Mouse (Mus musculus): ENCODE results near the gene Ccdc12.

The Ccdc12 gene

GRCm38 (mm10) chr9:110703951-110704350, 47.6 kb downstream of the Ccdc12 start:
- DNase-seq (ENCODE audit: low spot score) = no peak

DNA sequence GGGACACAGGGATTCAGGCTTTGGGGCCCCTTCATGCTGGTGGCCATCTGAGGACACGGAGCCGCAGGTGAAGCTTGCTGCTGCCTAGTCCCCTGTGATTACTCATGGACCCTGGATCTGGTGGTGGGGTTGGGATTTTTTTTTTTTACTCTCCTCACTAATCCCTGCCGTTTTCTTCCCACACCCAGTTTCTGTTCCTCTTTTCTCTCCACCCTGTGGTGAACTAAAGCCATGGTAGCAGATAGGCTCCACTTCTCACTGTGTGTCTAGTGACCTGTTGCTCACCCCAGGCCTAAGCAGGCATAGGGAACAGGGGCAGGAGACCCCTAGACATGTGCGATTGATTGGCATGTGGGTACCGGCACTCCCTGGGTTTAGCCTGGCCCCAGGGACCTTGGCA, 50.5 kb downstream of the Ccdc12 start:
- DNase-seq (ENCODE audit: low spot score) = no peak

- DNase-seq (ENCODE audit: low spot score) = peak; percentile 54
These were observed 53.4 kb downstream of the Ccdc12 start for GRCm38 (mm10) chr9:110709640-110710258.

DNA sequence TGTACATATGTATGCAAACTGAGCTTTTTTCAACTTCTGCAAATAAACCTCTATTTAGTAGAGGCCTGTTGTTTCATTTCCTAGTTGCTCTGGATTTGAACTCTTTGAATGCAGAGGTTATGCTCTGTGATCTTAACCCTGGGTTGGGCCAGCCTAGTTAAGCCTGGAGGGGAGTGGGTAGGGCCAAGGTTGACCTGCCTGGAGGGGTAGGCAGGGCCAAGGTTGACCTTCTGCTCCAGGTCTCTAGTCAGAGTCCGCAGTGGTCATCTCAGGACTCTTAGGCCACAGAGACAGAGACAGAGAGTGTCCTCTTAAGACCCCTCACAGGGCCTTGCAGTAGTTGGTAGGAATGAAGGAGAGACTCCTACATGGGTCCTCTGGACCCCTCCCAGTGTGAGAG, 55.2 kb downstream of the Ccdc12 start:
- no peak for DNase-seq (ENCODE audit: low spot score)

- DNase-seq (ENCODE audit: low spot score) = no peak
These were observed 55.7 kb downstream of the Ccdc12 start for GRCm38 (mm10) chr9:110711996-110712395.

GRCm38 (mm10) chr9:110712545-110712944, 56.2 kb downstream of the Ccdc12 start:
- no peak for DNase-seq (ENCODE audit: low spot score)

- no peak for DNase-seq (ENCODE audit: low spot score)
These were observed 57.1 kb downstream of the Ccdc12 start for GRCm38 (mm10) chr9:110713389-110713788.

- no peak for DNase-seq (ENCODE audit: low spot score)
These were observed 59.1 kb downstream of the Ccdc12 start for GRCm38 (mm10) chr9:110715426-110715825.

GRCm38 (mm10) chr9:110716775-110717174, 60.5 kb downstream of the Ccdc12 start:
- no peak for DNase-seq (ENCODE audit: low spot score)

GRCm38 (mm10) chr9:110718071-110718470, 61.8 kb downstream of the Ccdc12 start:
- DNase-seq (ENCODE audit: low spot score) = no peak

DNA sequence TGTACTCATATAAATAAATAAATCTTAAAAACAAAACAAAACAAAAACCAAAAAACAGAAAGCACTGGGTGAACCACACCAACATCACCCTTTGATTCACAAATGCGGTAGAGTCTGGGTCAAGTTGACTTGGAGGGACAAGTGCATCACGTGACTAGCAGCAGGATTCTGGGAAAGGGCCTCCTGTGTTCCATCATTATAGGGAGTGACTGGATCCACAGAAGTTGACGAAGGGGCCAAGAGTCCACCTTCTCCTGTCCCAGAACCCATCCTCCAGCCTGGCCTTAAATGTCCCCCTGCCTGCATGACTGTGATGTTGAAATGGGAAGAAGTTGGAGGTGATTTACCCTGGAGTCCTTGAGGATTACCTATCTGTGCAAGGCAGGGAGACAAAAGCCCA, 62.5 kb downstream of the Ccdc12 start:
- no peak for DNase-seq (ENCODE audit: low spot score)

- DNase-seq (ENCODE audit: low spot score) = no peak
These were observed 63.7 kb downstream of the Ccdc12 start for GRCm38 (mm10) chr9:110719977-110720376.

DNA sequence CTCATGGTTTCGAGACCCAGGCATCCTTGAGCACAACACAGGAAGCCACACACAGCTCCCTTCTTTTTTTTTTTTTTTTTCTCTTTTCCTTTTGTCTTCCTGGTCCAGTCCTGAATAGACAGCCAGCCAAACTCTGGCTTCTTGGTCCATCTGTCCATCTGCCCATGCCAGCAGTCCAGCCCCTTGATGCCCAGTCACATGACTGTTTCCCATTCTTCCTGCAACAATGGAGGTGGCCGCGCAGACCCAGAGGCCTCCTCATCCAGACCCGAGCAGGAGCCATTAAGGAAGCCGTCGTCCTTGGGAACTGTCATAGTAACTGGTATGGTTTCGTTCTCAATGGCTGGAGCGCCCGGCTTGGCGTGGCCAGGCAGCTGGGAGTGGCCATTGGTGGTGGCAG, 65.8 kb downstream of the Ccdc12 start:
- DNase-seq (ENCODE audit: low spot score) = no peak

GRCm38 (mm10) chr9:110725721-110726135, 69.4 kb downstream of the Ccdc12 start:
- DNase-seq (ENCODE audit: low spot score) = peak; percentile 66

- DNase-seq (ENCODE audit: low spot score) = no peak
These were observed 70.6 kb downstream of the Ccdc12 start for GRCm38 (mm10) chr9:110726867-110727266.

GRCm38 (mm10) chr9:110729841-110730240, 73.5 kb downstream of the Ccdc12 start:
- no peak for DNase-seq (ENCODE audit: low spot score)

DNA sequence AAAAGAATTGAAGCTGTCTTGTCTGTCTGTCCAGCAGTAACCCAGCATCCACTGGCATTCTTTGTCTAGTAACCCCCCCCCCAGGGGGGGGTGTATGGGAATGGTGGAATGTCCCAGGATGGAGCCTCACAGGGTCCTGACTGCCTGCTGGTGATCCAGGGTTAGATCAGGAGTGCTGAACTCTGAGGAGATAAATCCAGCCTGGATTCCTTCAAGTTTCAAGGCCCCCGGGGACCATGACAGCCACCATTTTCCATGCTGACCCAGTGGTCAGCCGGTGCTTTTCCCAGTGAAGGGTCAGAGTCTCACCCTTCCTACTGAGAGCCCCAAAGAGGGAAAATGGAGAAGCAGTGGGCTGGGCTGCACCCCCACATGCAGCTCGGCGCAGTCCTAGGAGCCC, 75.6 kb downstream of the Ccdc12 start:
- no peak for DNase-seq (ENCODE audit: low spot score)

DNA sequence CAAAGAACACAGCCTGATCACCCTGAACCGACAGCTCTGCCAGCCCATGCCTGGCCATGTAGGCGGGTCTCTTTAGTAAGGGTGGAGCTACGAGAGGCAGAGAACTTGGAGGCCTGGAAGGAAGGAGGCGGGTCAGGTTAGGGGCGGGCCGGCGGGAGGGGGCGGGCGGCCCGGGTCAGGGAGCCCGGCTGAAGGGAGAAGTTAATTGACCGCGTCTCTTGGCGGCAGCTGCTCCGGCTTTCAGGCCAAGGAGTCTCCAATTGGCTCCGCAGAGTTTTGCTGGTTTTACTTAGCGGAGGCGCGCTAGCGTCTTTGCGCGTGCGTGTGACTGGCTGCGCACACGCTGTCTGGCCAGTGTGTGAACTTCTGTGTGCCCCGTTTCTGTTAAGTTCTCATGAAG, 76.3 kb downstream of the Ccdc12 start:
- DNase-seq (ENCODE audit: low spot score) = peak; percentile 81

DNA sequence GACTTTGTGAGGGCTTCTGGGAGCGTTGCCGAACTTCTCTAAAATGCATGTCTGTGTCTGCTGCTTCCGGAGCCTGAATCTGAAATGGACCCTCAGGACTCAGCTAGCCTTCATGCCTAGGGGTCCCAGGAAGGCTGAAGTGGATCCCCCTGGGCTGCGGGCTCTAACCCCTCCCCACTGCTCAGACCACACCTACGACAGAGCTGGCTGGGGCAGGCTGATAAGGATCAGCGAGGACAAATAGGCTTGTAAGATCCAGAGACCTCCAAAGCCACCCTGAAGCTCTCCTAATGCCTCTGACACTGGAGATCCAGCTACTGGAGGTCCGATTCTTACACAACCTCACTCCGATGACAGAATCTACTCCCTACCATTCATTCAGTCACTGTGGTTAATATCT, 76.8 kb downstream of the Ccdc12 start:
- no peak for DNase-seq (ENCODE audit: low spot score)

DNA sequence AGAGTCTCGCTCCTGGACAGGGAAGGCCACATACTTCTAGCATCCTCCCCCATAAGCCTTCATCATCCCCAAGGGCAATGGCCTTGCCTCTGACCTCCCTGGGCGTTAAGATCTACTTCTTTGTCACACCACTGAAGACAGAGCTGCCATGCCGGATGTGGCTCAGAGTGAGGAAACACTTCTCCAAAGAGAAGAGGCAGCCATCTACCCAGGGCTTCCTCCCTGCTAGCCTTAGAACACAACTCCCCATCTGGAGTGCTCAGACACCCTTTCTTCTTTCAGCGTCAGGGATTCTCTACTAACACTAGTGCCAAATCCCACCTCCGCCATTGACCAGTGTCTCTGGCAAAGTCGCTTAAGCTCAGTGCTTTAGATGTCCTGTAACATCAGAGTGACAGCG, 77.9 kb downstream of the Ccdc12 start:
- no peak for DNase-seq (ENCODE audit: low spot score)

GRCm38 (mm10) chr9:110736362-110736761, 80.1 kb downstream of the Ccdc12 start:
- no peak for DNase-seq (ENCODE audit: low spot score)

GRCm38 (mm10) chr9:110738054-110738453, 81.8 kb downstream of the Ccdc12 start:
- DNase-seq (ENCODE audit: low spot score) = no peak

DNA sequence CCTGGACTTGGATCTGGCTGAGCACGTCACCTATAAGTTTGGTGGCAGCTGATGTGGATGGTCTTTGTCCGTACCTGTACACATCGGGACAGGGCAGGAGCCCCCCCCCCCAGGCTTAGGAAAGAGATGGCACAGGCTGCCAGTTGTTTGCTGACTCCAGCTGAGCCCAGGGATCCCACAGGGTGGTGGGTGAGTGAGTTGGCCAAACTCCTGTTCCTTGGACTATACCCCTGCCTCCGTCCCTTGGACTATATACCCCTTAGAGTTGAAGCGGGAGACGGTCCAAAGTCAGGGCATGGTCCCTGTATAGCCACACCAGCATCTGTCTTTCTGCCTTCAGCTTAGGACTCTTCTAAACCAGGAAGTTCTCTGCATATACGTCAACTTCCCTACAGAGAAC, 83.7 kb downstream of the Ccdc12 start:
- DNase-seq (ENCODE audit: low spot score) = no peak

DNA sequence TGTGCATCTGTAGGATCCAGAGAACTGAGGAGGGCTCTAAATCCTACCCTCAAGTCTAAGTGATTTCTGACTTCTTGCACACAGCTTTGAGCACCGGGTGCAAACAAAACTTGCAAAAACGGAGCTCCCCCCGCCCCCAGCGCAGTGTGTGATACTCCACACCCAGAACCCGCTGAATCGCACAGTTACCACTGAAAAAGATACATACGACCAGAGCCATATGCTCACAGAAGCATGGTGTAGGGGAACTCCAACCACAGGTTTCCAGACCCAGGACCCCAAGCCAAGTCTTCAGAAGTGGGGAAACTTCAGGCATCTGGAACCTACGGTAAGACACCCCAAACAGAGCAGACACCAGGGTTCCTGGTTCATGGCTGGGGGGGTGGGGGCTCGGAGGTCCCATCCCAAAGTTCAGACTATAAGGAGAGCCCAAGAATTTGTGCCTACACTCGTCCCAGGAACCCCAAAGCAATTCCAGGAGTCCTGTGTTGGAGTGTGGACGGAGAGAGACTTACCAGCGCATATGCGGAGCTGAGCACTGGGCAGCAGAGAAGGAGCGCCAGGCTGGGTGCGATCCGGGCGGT, 85.5 kb downstream of the Ccdc12 start, which contains the start of gene Myl3:
Myl3 (plus strand) TSS at position 151 of the 584 bp plus-strand sequence.
- no peak for DNase-seq (ENCODE audit: low spot score)
